Mouse (Mus musculus) natural killer cell, adult 2 months (primary cell): ENCODE results near the gene Dbnl.
"Not testable (repeated sequence)": the region's sequence is repeated elsewhere in the genome, so short reads cannot be mapped to it uniquely, and the experiment has no call there.

Source experiments
- DNase-seq, 2 experiments: peaks; one replicate each; pipeline ENCODE4 v3.0.0; 2022; ENCODE audit warnings: low spot score in 2 of 2

Dbnl gene

DNA sequence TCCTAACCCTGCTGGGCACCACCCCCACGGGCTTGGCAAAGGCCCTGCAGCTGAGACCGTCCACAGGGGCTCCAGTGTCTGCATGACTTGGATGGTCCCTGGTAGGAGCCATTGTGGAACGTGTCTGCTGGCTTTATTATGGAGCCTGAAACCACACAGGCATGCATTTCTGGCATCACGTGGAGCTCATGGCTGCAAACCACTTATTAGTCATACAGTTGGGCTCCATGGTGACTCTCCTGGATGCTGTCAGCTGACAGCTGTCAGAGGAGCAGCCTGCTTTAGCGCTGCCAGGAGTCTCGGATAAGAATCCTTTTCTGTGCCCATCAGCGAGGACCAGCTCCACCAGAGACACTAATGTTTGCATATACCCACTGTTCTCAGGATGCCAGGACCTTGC lies 7.4 kb downstream of the Dbnl start:
- no peak for DNase-seq

DNA sequence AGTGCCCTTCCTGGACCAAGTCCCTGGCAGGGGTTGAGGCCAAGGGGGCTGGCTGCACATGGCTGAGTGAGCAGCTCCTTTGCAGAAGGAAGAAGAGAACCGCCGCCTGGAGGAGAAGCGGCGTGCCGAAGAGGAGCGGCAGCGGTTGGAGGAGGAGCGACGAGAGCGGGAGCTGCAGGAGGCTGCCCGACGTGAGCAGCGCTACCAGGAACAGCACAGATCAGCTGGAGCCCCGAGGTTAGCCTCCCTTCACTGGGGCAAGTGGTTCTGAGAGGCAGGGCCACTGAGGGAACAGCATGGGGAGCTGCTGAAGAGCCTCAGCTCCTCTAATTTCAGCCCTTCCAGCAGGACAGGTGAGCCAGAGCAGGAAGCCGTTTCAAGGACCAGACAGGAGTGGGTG lies 8.7 kb downstream of the Dbnl start:
- no peak for DNase-seq

DNA sequence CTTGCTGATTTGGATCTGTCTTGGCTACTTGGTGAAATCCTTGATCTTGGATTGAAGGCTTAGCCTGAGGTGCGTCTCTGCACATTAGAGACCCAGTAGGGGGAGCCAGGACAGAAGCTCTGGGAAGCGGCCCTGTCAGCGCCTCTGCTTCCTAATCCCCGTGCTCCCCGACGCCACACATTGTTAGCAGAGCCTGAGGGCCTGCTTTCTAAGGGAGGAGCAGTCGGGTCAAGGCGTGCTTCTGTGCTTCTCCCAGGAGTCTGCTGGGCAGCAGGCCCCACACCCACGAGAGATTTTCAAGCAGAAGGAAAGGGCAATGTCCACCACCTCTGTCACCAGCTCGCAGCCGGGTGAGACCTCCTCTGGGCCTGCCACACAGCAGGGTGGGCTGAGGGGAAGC lies 9.1 kb downstream of the Dbnl start:
- DNase-seq: no peak

DNA sequence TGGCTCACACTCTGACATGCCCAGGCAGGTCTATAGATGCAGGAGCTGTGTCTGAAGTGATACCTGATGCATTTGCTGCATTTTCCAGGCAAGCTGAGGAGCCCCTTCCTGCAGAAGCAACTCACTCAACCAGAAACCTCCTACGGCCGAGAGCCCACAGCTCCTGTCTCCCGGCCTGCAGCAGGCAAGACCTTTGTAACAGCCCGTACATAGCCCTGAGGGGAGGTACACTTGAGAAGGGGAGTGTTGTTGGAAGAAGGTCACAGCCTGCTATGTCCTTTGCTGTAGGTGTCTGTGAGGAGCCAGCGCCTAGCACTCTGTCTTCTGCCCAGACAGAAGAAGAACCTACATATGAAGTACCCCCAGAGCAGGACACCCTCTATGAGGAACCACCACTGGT lies 9.6 kb downstream of the Dbnl start:
- no peak for DNase-seq

DNA sequence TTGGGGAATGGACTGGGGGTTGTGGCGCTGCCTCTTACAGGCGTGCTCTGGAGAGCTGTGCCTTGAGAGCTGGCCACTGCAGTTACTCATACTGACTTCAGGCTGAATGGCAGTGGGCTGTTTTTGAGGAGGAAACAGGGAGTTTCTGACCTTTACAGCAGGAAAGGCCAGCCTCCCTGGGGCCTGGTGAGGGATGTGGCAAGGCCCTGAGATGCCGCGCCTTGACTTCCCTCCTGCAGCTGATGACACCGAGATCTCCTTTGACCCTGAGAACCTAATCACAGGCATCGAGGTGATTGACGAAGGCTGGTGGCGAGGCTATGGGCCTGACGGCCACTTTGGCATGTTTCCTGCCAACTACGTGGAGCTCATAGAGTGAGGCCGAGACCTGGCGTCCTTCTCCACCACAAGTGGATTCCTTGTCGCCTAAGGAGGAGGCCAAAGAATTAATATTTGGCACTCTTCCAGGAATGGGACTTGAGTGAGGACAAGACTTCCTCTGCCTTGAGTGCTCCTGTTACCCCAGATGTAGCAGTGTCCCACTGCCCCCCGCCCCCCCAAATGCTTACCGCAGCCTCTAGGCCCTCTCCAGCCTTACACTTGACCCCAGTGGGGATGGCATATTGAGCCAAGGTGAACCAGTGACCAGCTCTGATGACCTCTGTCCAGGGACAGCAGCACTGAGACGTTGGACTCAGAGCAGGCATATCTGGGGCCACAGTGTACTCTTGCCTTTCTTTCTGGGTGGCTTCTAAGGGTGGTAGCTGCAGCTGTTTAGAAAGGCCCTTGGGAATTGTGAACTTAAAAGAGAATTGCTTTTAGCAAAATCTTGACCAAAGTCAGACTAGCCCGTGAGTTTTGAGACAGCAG lies 11.6 kb downstream of the Dbnl start:
- DNase-seq: no peak

DNA sequence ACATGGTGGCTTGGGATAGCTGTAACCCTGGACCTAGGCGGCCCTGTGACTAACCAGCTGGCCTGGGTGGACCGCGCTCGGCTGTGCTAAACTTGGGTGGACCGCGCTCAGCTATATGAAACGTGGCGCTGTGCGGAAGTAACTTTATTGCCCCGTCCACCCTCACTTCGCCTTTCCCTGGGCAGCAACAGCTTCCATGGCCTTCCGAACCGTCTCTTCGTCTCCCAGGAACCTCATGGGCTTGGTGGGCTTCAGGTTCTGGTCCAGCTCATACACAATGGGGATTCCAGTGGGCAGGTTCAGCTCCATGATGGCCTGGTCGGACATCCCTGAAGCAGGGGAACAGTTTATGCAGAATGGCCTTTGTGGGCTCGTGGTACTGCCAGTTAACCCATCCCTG lies 13.2 kb downstream of the Dbnl start:
- no peak for DNase-seq

DNA sequence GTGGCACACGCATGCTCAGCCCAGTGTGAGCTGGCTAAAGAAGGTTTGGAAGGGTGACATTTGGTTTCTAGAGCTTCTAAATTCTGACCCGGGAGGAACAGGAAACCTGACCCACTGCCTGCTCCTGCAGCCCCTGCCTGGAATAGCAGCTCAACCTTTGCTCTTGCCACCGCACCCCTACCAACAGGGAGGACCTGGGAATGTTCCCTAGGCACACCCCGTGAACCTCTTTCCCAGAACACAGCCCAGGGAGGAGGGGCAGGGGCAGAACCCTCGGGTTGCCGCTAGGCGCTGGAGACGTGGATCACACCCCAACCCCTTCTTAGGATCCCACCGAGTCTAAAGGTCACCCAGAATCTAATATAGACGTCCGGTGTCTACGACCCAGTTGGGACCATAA lies 13.7 kb downstream of the Dbnl start:
- DNase-seq: no peak

DNA sequence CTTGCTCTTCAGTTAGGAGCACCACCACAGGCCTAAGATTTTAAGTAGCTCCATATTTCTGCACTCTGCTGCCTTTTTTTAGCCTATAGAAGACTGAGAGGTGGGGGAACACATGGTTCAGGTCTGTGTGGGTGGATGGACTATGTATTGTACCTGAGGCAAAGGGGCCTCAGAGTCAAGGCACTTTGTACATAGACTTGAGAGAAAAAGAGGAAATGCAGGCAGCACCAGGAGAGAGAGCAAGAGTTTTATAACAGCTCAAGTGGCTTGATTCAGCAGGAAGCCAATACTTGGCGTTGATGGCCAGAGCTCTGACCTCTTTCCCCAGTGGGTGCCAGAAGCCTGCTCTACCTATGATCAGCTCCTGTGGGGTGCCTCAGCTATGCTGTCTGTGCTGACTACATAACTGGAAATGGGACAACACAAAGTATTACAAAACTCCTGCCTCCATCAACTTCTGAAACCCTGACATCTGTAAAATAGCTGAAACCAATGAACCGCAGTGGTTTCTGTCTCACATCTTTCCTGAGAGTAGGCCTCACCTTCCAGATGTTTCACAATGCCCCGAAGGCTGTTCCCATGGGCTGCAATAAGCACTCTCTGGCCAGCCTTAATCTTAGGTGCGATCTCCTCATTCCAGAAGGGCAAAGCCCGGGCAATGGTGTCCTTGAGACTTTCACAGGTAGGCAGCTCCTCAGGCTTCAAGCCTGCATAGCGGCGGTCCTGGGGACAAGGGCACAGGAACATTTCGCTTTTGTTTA lies 14.3 kb downstream of the Dbnl start:
- DNase-seq: no peak

DNA sequence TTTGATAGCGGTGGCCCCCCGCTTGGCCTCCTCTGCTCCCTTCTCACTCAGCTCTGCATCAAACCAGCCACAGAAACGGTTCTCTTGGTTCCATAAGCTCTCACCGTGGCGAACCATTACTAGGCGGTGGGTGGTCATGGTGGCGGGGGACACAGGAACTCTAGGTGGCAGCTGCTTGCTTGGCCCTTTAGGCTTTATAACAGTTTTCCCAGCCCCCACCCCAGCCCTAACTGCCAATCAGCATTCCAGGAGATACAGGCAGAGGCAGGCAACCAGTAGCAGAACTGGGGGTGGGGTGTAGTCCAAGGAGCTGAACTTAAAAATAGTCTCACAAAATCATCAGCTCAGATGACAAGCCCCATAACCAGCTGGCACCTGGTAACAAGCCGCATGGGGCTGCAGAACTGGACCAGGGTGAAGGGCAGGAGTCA lies 15.3 kb downstream of the Dbnl start, which contains the start of gene Pgam2:
TSS of gene Pgam2 (minus strand) at position 183 of the 431 bp plus-strand sequence.
- no peak for DNase-seq

DNA sequence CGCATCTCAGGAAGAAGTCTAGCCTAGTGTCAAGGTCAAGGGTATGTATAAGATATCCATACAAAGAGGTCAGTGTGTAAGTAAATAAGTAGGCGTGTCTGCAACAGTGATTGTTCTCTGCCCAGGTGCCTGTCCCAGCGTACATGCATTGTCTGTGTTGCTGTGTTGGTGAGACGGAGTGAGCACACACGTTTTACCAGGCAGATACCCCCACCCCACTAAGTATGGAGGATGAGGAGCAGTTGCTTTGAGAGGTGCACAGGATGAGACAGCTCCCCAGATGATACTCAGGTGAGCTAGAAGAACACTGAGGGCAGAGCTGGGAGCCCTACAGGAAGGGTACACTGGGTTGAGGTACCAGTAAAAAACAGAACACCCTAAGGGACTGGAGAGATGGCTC lies 15.9 kb downstream of the Dbnl start:
- DNase-seq: no peak

DNA sequence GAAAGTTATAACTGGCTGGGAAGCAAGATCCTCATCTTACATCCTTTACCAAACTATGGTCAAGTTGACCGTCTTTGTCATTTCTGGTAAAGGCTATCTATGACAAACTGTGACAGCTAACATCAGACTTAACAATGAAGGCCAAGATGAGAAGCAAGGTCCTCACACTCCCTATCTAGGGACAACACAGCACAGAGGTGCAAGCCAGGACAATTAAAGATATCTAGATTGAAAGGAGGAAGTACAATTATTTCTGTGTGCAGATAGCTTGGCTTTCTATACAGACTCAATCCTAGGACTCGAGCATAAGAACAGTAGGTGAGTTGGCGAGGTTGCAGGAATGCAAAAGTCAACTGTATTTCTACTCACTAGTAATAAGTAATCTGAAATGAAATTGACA lies 17.4 kb downstream of the Dbnl start:
- DNase-seq: no peak

DNA sequence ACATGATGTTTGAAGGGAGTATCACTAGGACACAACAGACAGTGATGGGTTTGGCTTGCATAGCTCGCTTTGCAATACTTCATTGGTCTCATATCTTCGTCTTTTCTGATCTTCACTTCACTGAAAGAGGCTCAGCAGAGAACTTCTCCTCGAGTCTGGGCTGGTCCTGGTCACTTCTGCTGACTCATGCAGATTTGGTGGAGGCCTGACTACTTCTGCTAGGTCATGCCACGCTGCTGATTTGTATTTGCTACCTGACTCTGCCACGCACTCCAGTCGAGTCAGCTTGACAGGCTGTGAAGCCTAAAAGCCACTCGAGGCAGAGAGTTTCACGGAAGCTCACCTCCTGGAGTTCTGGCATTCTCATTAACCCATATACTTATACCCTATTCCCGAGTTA lies 19.7 kb downstream of the Dbnl start:
- no peak for DNase-seq

DNA sequence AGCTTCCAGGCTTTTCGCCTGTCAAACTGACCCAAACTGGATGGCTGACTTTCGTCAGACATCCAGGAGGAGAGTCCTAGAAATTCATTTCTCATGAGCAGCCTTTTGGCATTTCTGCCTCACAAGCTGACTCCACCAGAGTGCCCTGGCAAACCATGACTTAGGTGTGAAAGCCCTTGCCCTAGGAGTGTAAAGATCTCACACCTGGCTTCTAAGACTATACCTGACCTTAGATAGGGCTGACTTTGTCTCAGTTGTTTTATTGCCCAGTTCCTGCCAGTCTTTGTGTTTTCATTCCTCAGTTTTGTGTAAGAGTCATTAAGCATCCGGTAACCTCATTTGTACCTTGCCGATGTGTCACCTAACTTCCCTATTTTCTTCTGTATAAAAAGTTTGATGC lies 21.2 kb downstream of the Dbnl start:
- not testable (repeated sequence) for DNase-seq

DNA sequence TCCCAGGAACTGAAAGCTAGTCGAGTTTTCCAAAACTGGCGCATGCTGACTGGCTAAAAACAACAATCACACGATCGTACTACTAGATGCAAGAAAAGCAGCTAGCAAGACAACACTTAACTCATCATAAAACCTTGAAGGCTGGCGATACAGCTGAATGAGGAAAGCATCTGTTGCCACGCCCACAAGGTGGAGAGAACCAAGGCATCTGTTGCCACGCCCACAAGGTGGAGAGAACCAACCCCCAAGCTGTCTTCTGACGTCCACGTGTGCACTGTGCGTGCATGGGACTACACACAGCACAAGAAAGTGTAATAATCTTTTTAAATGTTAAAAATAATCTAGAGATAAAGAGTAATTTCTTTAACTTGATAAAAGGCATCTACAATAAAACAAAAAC lies 25.1 kb downstream of the Dbnl start:
- DNase-seq: no peak

DNA sequence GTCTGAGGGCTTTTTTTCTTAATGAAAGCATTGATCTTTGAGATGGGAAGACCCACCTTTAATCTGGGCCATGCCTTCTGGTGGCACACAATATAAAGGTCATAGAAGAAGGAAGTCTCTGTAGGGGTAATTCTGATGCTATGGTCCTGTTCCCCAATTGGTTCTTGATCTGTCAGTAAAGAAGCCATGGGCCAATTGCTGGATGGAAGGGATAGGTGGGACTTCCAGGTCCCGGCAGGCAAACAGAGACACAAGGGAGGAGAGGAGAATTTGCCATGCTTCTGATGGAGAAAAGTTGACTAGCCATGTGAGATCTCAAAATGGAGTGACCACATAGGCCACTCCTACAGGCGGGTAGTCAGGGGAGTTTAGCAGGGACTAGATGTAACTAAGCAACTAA lies 30.9 kb downstream of the Dbnl start:
- DNase-seq: no peak

DNA sequence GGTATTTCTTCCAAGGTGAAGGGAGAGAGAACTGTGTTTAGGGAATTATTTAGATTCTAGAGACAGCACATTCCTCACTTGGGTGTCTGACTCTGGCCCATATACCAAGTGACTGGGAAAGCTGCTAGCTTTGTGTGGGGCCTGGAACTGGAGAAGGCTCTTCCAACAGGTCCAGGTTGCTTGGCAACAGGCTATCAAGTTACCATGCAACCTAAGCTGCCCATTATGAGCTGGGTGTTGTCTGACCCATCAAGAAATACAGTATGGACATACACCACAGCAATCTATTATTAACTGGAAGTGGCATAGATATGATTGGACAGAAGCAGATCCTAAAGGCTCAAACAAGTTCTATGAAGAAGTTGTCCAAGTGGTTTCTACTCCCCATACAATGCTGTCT lies 37.1 kb downstream of the Dbnl start:
- DNase-seq: no peak

DNA sequence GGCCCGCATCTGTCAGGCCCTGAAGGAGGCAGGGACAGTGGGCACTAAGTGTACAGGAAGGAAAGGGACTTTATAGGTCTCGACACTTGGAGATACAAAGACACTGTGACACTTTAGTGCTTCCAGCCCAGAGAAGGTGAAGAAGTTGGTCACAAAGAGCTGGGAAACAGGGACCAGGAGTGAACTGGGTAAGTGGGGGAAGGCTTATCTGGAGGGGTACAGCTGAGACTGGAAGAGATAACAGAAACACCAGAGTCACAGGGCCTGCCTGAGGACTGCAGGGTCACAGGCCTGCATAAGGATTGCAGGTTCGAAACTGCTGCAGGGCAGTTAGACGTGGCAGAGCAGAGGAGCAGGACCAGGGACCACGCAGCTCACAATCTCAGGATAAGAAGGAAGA lies 39.6 kb downstream of the Dbnl start:
- no peak for DNase-seq

DNA sequence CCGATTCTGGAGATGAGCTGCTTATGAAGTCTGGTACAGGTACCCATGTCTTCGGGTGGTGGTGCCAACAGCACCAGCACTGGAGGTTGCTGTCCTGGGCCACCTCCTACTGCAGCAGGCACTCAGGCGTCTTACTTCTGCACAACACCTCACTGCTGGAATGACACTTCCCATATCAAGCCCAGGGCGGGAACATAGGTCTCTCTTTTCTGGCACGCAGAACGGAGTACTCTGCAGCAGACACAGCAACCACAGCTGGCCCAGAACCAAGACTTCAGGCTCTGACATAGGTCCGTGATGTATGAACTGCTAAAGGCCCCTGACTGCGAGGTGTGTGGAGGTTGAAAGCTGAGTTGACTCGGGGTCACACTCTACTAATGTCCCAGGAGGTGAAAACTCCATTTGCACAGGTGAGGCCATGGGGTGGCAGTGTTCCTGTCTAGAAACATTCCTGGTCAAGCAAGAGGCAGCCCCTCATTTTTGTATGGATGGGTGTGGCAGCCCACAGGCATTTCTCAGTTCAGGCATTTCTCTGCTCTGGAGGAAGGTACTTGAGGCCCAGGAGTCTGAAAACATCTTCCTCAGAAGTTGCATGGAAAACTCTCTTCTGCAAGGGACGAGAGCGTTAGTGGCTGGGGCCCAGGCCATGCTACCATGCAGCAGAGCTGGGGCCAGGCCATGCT lies 40.4 kb downstream of the Dbnl start:
- no peak for DNase-seq

DNA sequence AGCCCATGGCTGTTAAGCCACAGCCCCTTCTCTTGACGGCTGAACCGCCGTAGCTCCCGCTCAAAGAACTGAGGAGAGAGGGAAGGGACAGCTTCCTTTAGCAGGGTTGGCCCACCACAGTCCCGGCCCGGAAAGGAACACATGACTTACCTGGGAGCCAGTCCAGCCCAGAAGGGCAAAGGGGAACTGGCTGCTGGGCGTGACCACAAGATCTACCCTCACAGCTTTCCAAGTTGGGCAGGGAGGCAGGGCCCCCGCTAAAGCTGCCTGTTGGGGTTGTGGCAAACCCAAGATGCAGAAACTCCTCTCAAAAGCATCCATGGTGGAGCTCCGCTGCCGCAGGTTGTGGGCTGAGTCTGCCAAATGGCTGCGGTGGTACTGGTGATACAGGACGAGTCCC lies 41.0 kb downstream of the Dbnl start:
- DNase-seq: no peak

DNA sequence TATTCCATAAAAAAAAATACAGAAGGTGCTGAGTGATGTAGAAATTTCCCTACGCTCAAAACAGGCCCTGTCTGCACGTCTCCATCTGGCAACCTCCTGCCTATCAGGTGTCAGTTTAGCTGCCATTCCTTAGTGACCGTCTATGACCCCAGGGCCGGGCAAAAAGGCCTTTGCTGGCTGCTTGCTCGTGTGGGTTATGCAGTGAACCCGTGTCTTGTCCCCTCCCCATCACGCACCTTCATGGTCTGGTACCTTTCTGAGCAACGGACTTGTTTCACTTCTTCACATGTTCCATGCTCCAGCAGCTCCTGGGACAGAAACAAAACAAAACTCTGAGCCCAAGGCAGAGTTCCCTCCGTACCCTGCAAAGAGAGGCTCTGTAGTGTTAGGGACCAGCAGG lies 46.2 kb downstream of the Dbnl start:
- DNase-seq: no peak

DNA sequence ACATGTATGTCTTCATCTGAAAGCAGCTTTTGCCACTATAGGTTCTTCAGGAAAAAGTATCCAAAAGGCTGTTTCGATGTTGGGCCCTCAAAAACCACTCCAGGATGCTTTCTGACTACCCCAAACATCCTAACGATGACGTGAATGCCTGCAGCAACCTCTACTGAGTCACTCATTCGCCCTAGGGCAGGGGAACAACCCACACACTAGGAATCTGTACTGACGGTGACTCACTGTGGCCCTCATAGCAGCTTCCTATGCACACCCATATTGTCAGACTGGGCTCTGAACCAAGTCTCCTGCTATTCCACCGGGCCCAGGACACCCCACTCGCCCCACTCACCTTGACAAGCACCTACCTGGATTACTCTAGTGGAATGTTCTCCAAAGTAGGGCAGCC lies 46.8 kb downstream of the Dbnl start:
- DNase-seq: no peak

DNA sequence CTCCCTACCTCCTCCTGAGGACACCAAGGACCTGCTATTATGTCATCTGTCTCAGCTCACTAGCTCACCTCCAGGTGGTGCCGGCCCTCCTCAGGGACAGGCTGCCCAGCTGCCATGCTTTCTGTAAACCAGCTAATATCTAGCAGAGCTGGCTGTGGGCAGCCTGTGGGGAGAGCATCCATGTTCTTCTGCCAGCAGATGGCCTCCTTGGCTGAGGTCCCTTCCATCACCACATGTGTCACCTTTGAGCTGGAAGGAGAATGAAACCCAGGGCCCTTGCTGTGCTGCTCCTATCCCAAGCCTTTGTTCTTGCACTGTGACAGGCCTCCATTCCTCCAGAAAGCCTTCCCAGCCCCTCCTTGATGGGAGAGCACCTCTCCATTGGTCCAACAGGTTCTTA lies 47.8 kb downstream of the Dbnl start:
- DNase-seq: no peak
